Mouse (Mus musculus) neural tube, embryonic 14.5 days (tissue): Measurements from ENCODE around the gene Itpr3. TPM values are rescaled to one million over a fixed set of nuclear protein-coding genes. Genes with fewer than 3 reads are reported as not detected.
A peak's percentile ranks its signal among the peaks of the same experiment; 100 is the strongest.

Experiments used
- ATAC-seq: fragments of 200-750 bp; cut with Nextera tagmentation; 2 replicates; pipeline ENCODE4 v1.8.0; 2017; ENCODE audit warnings: low read depth, mild to moderate bottlenecking, moderate TSS enrichment, moderate library complexity
- H3K27ac ChIP-seq: fragments of 300-500 bp; sonication (generic); 2 replicates; pipeline ENCODE4 v1.5.1; 2014; ENCODE audit warnings: low read depth, mild to moderate bottlenecking, control low read depth, low read length, moderate library complexity, mixed read lengths
- H3K27me3 ChIP-seq: fragments of 300-500 bp; sonication (generic); 2 replicates; pipeline ENCODE4 v1.6.1; 2014; ENCODE audit warnings: low read length; ENCODE audit not compliant: control insufficient read depth, insufficient read depth
- H3K36me3 ChIP-seq: fragments of 300-500 bp; sonication (generic); 2 replicates; pipeline ENCODE4 v1.6.1; 2014; ENCODE audit warnings: low read length, mixed read lengths; ENCODE audit not compliant: control insufficient read depth, insufficient read depth
- H3K4me1 ChIP-seq: fragments of 300-500 bp; sonication (generic); 2 replicates; pipeline ENCODE4 v1.6.1; 2014; ENCODE audit warnings: low read length; ENCODE audit not compliant: control insufficient read depth, insufficient read depth
- H3K4me2 ChIP-seq: fragments of 300-500 bp; sonication (generic); 2 replicates; pipeline ENCODE4 v1.6.1; 2014; ENCODE audit warnings: mild to moderate bottlenecking, low read depth, low read length, control low read depth
- H3K4me3 ChIP-seq: fragments of 300-500 bp; sonication (generic); 2 replicates; pipeline ENCODE4 v1.5.1; 2014; ENCODE audit warnings: low read depth, low read length, control low read depth, mixed read lengths
- H3K9ac ChIP-seq: fragments of 300-500 bp; sonication (generic); replicated peaks from 2 replicates; pipeline ENCODE4 v1.6.1; 2014; ENCODE audit warnings: low read depth, mild to moderate bottlenecking, control low read depth, low read length, mixed read lengths
- H3K9me3 ChIP-seq: fragments of 300-500 bp; sonication (generic); 2 replicates; pipeline ENCODE4 v1.6.1; 2016; ENCODE audit warnings: low read length; ENCODE audit not compliant: control insufficient read depth
- WGBS: fragments of 180-500 bp; shearing (Covaris S2); extraction: QIAGEN DNeasy Blood & Tissue Kit; methylation state at CpG from one replicate; pipeline ENCODE4 v1.1.7; 2014; 5-methylcytosine and 5-hydroxymethylcytosine counted together
- polyA plus RNA-seq: library from polyadenylated mRNA; unstranded; fragments of >200 nt; fragmentation: Nextera tagmentation; extraction: Ambion mirVana; gene quantifications from 2 replicates; pipeline ENCODE4 v1.2.1, GENCODE M21; 2014

The Itpr3 gene
- polyA plus RNA-seq: 0.50 and 1.8 TPM in 2 replicates

GRCm38 (mm10) chr17:27056812-27057516, at the start of gene Itpr3:
Itpr3 (plus strand) TSS chr17:27057304.
- Histone ChIP-seq H3K27ac (peak within 1 kb of the TSS; percentile 52), H3K4me1 (peaks cover 6% of the 10 kb centered on the region; the same call in 1 of the 2 replicates), H3K9ac (peak within 1 kb of the TSS; percentile 51), H3K4me3 (peak within 1 kb of the TSS; percentile 40), H3K4me2 (peak within 1 kb of the TSS; percentile 80), H3K9me3 (no peaks in the 10 kb centered on the region), H3K27me3 (peaks cover 30% of the 10 kb centered on the region), H3K36me3 (no peaks in the 10 kb centered on the region)
- whole genome bisulfite sequencing: under 1% methylated on average over 60 of the region's 66 CpGs
- ATAC-seq: peak; percentile 38; the same call in 1 of the 2 replicates

GRCm38 (mm10) chr17:27008277-27008676, 48.8 kb upstream of the Itpr3 start:
- Histone ChIP-seq H3K4me2 (no peak overlapping the region), H3K27ac (no peak overlapping the region), H3K27me3 (no peaks in the 10 kb centered on the region), H3K9me3 (no peaks in the 10 kb centered on the region), H3K36me3 (no peaks in the 10 kb centered on the region), H3K4me1 (0 out of 2 replicates have a peak, but pooled peaks cover 2% of the 10 kb centered on the region), H3K4me3 (no peak overlapping the region), H3K9ac (no peak overlapping the region)
- WGBS: 82% methylated on average over 2 of the region's 2 CpGs
- no peak for ATAC-seq

DNA sequence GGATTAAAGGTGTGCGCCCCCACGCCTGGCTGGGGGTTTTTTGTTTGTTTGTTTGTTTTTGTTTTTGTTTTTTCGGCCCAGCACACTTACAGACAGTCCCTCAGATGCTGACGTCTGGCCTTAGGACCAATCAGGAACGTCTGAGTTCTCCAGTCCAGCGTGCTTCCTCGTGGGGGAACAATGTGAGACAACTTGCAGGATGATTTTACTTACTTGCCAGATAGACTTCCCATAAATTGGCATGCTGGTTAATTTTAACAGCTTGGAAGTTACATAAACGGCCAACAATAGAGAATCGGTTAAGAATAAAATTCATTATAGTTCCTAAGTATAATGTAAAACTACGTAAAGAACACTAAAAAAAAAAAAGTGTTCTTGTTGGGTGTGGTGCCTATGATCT, 45.9 kb upstream of the Itpr3 start:
- no peak overlapping the region for H3K4me2 ChIP-seq
- H3K4me1 ChIP-seq: 0 out of 2 replicates have a peak, but pooled peaks cover 2% of the 10 kb centered on the region
- no peaks in the 10 kb centered on the region for H3K9me3 ChIP-seq
- no peaks in the 10 kb centered on the region for H3K36me3 ChIP-seq
- H3K9ac ChIP-seq: no peak overlapping the region
- H3K27ac ChIP-seq: no peak overlapping the region
- no peak overlapping the region for H3K4me3 ChIP-seq
- no peak for ATAC-seq
- H3K27me3 ChIP-seq: no peaks in the 10 kb centered on the region
- WGBS: 91% methylated on average over 10 of the region's 10 CpGs

GRCm38 (mm10) chr17:27011998-27012672, 45.0 kb upstream of the Itpr3 start:
- H3K9ac ChIP-seq: no peak overlapping the region
- ATAC-seq: no peak
- 44% methylated on average over 14 of the region's 14 CpGs for WGBS
- H3K4me3 ChIP-seq: no peak overlapping the region
- H3K27me3 ChIP-seq: no peaks in the 10 kb centered on the region
- no peaks in the 10 kb centered on the region for H3K36me3 ChIP-seq
- H3K9me3 ChIP-seq: no peaks in the 10 kb centered on the region
- no peak overlapping the region for H3K27ac ChIP-seq
- H3K4me1 ChIP-seq: peaks cover 2% of the 10 kb centered on the region; the same call in 1 of the 2 replicates
- no peak overlapping the region for H3K4me2 ChIP-seq

GRCm38 (mm10) chr17:27012909-27013308, 44.2 kb upstream of the Itpr3 start:
- H3K27ac ChIP-seq: no peak overlapping the region
- ATAC-seq: no peak
- peaks cover 7% of the 10 kb centered on the region; the same call in 1 of the 2 replicates for H3K4me1 ChIP-seq
- no peaks in the 10 kb centered on the region for H3K27me3 ChIP-seq
- 0 out of 2 replicates have a peak overlapping the region, but pooled peaks have one; percentile 16 for H3K9ac ChIP-seq
- H3K4me3 ChIP-seq: no peak overlapping the region
- no peaks in the 10 kb centered on the region for H3K9me3 ChIP-seq
- H3K4me2 ChIP-seq: no peak overlapping the region
- WGBS: 12% methylated on average over 6 of the region's 6 CpGs
- H3K36me3 ChIP-seq: no peaks in the 10 kb centered on the region

GRCm38 (mm10) chr17:27017564-27018499, 39.3 kb upstream of the Itpr3 start:
- Histone ChIP-seq H3K9me3 (no peaks in the 10 kb centered on the region), H3K27ac (no peak overlapping the region), H3K4me1 (peaks cover 5% of the 10 kb centered on the region; the same call in 1 of the 2 replicates), H3K4me3 (peak overlapping the region; percentile 41), H3K9ac (peak overlapping the region; percentile 53), H3K36me3 (peaks cover 18% of the 10 kb centered on the region), H3K27me3 (no peaks in the 10 kb centered on the region), H3K4me2 (peak overlapping the region; percentile 73)
- WGBS: 9% methylated on average over 34 of the region's 34 CpGs
- peak; percentile 78 for ATAC-seq

DNA sequence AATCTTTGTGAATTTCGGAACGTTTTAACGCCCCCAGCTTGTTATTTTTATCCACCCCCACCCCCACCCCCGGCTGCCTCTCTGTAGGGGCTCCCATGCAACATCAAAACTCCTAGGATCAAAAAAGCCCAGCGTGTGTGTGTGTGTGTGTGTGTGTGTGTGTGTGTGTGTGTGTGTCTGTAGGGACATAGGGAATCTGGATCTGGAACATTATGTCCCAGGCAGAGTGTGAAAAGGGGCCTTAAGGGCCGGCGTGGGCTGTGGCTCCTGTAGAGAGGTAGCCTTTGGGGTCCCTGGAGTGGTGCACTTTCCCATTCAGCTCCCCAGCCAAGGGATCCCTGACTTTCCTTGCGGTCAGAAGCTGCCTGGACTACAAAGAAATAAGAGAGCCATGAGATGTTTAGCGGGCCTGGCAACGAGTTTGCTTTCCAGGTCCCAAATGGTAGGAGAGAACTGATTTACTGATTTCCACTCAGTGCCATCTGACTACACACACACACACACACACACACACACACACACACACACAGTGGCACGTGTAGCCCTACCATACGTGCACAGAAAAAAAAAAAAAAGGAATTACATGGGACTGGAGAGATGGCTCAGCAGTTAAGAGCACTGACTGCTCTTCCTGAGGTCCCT, 38.4 kb upstream of the Itpr3 start:
- Histone ChIP-seq H3K4me2 (peak overlapping the region; percentile 73), H3K9ac (peak overlapping the region; percentile 53; the same call in 1 of the 2 replicates), H3K4me3 (peak overlapping the region; percentile 41; the same call in 1 of the 2 replicates), H3K27me3 (no peaks in the 10 kb centered on the region), H3K36me3 (peaks cover 20% of the 10 kb centered on the region), H3K4me1 (peaks cover 5% of the 10 kb centered on the region; the same call in 1 of the 2 replicates), H3K9me3 (no peaks in the 10 kb centered on the region), H3K27ac (no peak overlapping the region)
- no peak for ATAC-seq
- 37% methylated on average over 12 of the region's 12 CpGs for WGBS

DNA sequence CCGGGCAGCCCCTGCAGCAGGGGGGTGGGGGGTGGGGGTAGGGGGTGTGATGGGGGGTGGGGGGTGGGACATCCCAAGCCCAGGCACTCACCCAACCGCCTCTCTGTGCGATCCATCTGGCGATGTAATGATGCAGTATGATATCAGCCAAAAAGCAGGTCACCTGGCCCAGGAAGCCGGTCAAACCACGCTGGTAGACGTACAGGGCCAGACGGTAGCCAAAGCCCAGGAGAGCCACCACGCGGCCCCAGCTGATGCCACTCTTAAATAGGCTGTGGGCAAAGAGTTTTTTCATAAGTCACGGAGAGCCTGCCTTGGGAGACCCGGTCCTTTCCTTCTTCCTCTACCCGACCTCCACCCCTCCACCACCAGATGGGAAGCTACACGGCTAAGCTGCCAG, 36.0 kb upstream of the Itpr3 start:
- no peak overlapping the region for H3K4me3 ChIP-seq
- 93% methylated on average over 14 of the region's 14 CpGs for WGBS
- ATAC-seq: no peak
- H3K27ac ChIP-seq: no peak overlapping the region
- peaks cover 5% of the 10 kb centered on the region; the same call in 1 of the 2 replicates for H3K4me1 ChIP-seq
- no peaks in the 10 kb centered on the region for H3K9me3 ChIP-seq
- peaks cover 24% of the 10 kb centered on the region for H3K36me3 ChIP-seq
- no peak overlapping the region for H3K9ac ChIP-seq
- no peaks in the 10 kb centered on the region for H3K27me3 ChIP-seq
- no peak overlapping the region for H3K4me2 ChIP-seq
